Mouse (Mus musculus) kidney, embryonic 16.5 days (tissue): ENCODE measurements around the gene Tmem88b. TPM values are rescaled to one million over a fixed set of nuclear protein-coding genes. Genes with fewer than 3 reads are reported as not detected.
A peak's percentile ranks its signal among the peaks of the same experiment; 100 is the strongest.

Experiments
- ATAC-seq: fragments of 200-750 bp; cut with Nextera tagmentation; 2 replicates; pipeline ENCODE4 v1.8.0; 2017; ENCODE audit warnings: moderate TSS enrichment; ENCODE audit not compliant: low FRiP score, low TSS enrichment
- H3K27ac ChIP-seq: fragments of 300-500 bp; sonication (generic); 2 replicates; pipeline ENCODE4 v1.5.1; 2014; ENCODE audit warnings: low read length
- H3K27me3 ChIP-seq: fragments of 300-500 bp; sonication (generic); 2 replicates; pipeline ENCODE4 v1.6.1; 2014; ENCODE audit warnings: low read length, control low read depth, mixed read lengths; ENCODE audit not compliant: insufficient read depth
- H3K36me3 ChIP-seq: fragments of 300-500 bp; sonication (generic); 2 replicates; pipeline ENCODE4 v1.6.1; 2014; ENCODE audit warnings: low read length, control low read depth, mixed read lengths; ENCODE audit not compliant: insufficient read depth
- H3K4me1 ChIP-seq: fragments of 300-500 bp; sonication (generic); 2 replicates; pipeline ENCODE4 v1.6.1; 2014; ENCODE audit warnings: low read length, control low read depth, mixed read lengths; ENCODE audit not compliant: insufficient read depth
- H3K4me2 ChIP-seq: fragments of 300-500 bp; sonication (generic); replicated peaks from 2 replicates; pipeline ENCODE4 v1.6.1; 2014; ENCODE audit warnings: low read depth, low read length
- H3K4me3 ChIP-seq: fragments of 300-500 bp; sonication (generic); 2 replicates; pipeline ENCODE4 v1.5.1; 2014; ENCODE audit warnings: mild to moderate bottlenecking, low read length
- H3K9ac ChIP-seq: fragments of 300-500 bp; sonication (generic); replicated peaks from 2 replicates; pipeline ENCODE4 v1.6.1; 2014; ENCODE audit warnings: low read length
- H3K9me3 ChIP-seq: fragments of 300-500 bp; sonication (generic); 2 replicates; pipeline ENCODE4 v1.6.1; 2016; ENCODE audit warnings: low read length, control low read depth
- WGBS: fragments of 180-500 bp; shearing (Covaris S2); extraction: QIAGEN DNeasy Blood & Tissue Kit; methylation state at CpG from one replicate; pipeline ENCODE4 v1.1.7; 2014; 5-methylcytosine and 5-hydroxymethylcytosine counted together
- polyA plus RNA-seq: library from polyadenylated mRNA; unstranded; fragments of >200 nt; fragmentation: Nextera tagmentation; extraction: Ambion mirVana; gene quantifications from 2 replicates; pipeline ENCODE4 v1.2.1, GENCODE M21; 2015

The Tmem88b gene
- polyA plus RNA-seq, 1 experiment from 2014 or later = 0.32 TPM

DNA sequence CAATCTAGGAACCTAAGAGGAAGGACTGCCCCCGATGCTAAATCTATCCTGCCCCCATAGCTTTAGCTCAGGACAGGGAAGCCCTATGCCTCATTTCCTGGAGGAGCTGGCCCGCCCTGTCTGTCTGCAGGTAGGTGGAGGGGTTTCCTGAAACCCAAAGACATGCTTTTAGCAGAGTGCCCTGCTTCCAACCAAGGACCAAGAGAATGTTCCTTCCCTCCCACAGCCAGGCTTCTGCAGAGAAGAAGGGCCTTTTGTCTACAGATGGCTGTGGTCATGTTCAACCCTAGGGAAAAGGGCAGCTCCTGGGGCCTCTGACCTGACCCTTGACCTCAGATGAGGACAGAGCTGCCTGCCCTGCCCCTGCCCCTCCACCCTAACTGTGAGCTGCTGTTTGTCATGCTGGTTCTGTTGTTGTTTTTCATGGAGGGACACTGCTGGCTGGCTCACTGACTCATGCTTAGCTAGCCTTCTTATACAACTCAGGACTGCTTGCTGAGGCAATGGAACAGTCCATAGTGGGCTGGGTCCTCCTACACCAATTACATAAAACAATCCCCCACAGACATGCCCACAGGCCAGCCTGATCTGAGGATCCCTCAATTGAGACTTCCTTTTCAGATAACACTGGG is 8.9 kb downstream of the Tmem88b start:
- no peak overlapping the region for H3K4me2 ChIP-seq
- H3K27me3 ChIP-seq = peaks cover 5% of the 10 kb centered on the region; the same call in 1 of the 2 replicates
- ATAC-seq = no peak
- H3K27ac ChIP-seq = no peak overlapping the region
- H3K9ac ChIP-seq = 0 out of 2 replicates have a peak overlapping the region, but pooled peaks have one; percentile 2
- 52% methylated on average over 2 of the region's 2 CpGs for WGBS
- H3K4me1 ChIP-seq = peaks cover 28% of the 10 kb centered on the region
- no peaks in the 10 kb centered on the region for H3K36me3 ChIP-seq
- no peaks in the 10 kb centered on the region for H3K9me3 ChIP-seq
- no peak overlapping the region for H3K4me3 ChIP-seq

DNA sequence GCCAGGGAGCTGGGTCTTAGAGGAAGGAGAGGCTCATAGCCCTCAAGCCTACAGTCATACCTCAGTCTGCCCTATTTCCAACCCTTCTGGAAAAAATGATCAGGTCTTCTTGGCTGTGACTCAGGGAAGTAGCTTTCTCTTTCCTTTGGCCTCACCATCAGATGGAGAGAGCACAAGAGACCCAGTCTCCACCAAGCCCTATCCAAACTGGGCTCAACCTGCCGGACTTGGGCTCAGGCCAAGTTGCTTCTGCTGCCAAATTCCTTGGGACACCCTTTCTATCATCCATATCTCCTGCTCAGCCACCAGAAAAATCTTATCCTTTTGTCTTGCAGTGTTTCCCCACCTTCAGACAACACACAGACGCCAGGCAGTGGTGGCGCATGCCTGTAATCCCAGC is 9.8 kb downstream of the Tmem88b start:
- H3K4me3 ChIP-seq = no peak overlapping the region
- H3K4me1 ChIP-seq = peaks cover 25% of the 10 kb centered on the region
- no peak overlapping the region for H3K4me2 ChIP-seq
- H3K9me3 ChIP-seq = no peaks in the 10 kb centered on the region
- H3K9ac ChIP-seq = no peak overlapping the region
- H3K27ac ChIP-seq = peak overlapping the region; percentile 20; the same call in 1 of the 2 replicates
- ATAC-seq = no peak
- H3K36me3 ChIP-seq = no peaks in the 10 kb centered on the region
- WGBS = 79% methylated on average over 3 of the region's 3 CpGs
- peaks cover 5% of the 10 kb centered on the region; the same call in 1 of the 2 replicates for H3K27me3 ChIP-seq

DNA sequence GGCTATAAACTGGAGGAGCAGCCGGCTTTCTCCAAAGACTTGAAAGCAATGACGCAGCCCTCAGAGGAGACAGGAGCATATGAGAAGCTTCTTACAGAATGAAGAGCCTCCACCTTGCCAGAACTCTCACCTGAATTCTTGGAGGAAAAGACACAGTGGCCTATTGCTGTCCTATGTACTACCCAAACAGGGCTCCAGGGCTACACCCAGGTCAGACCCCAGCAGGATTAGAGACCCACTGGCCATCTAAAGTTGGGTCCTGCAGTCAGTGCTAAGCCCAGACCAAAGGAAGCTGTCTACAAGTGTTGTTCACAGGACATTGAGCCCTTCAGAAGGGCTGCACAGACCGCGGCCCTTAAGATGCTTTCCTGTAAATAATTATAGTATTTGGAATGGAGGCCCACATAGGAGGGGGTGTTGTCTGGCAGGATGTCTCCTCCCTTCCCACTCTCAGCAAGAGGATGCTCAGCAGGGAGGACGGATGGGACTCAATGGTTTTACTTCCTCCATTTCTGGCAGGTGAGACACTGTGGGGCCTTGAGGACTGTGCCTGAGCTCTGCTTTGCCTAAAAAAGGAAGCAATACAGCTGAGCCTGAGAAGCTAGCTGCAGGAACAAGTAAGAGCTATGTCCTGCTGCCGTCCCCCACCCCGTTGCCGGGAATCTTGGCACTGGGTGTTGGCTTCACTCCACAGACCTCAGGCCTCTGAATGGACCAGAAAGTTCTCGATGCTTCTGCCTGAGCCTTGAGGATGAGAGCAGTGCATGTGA is 10.5 kb downstream of the Tmem88b start:
- Histone ChIP-seq H3K9me3 (no peaks in the 10 kb centered on the region), H3K27ac (peak overlapping the region; percentile 31; the same call in 1 of the 2 replicates), H3K9ac (no peak overlapping the region), H3K4me2 (peak overlapping the region; percentile 79), H3K4me3 (peak overlapping the region; percentile 44), H3K27me3 (peaks cover 5% of the 10 kb centered on the region; the same call in 1 of the 2 replicates), H3K4me1 (peaks cover 29% of the 10 kb centered on the region), H3K36me3 (no peaks in the 10 kb centered on the region)
- ATAC-seq = no peak
- WGBS = 52% methylated on average over 9 of the region's 9 CpGs

DNA sequence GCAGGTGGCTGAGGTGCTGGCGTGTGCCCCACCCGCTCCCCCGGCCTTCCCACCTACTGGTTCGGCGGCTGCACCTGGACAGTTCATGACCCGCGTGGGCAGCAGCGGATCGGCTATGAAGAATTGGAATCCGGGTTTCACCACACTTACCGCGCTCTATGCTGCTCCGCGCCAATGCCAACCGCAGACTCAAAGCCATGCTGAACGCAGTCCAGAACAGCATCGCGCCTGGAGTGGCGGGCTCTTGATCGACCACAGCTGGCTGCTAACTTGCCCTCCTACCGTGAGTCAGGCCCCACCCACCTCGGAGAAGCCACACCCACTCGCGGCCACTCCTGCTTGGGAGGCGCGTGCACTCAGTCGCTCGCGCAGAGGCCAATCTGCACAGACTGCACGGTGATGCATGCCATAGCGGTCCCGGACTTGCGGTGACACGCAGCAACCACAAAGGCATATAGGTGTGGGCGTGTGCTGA is 11.4 kb downstream of the Tmem88b start, which contains the start of gene Vwa1:
Gene Vwa1, minus strand, starts transcription at position 419 of the 475 bp plus-strand sequence.
- Histone ChIP-seq H3K4me2 (peak within 1 kb of the TSS; percentile 79), H3K27ac (peak within 1 kb of the TSS; percentile 31; the same call in 1 of the 2 replicates), H3K9me3 (no peaks in the 10 kb centered on the region), H3K27me3 (peaks cover 5% of the 10 kb centered on the region; the same call in 1 of the 2 replicates), H3K36me3 (no peaks in the 10 kb centered on the region), H3K4me3 (peak within 1 kb of the TSS; percentile 44), H3K9ac (peak within 1 kb of the TSS; percentile 63), H3K4me1 (peaks cover 32% of the 10 kb centered on the region)
- 0% methylated on average over 35 of the region's 35 CpGs for WGBS
- peak; percentile 69 for ATAC-seq

DNA sequence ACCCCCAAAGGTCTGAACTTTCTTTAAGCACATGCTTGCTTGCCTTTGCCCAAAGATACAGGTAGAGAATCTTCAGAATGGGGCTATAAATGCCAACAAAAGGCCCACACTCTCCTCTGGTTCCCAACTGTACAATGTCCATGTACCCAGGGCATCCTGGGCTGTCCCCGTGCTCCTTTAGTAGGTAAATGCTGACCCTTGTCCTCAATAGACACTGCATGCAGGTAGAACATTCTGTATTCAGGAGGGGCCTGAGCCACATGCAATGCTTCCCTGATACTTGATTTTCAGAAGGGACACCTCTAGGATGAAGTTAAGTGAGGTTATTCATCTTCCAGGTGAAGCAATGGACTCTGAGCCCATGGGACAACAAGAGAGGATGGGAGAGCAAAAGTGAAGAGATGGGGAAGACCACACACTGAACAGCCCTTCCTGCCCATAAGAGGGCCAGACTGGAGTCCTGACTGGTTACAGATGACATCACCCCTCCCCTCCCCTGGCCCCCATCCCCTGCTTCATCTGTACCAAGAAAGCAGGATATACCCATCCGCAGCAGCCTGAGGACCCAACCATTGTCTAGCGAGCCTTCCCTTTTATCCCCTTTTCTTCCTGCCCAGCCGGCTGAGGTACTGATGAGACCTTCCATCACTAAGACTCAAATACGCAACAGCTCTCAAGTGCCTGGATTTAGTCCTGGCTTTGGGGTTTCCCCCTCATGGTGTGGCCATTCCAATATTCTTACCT is 12.2 kb downstream of the Tmem88b start:
- Histone ChIP-seq H3K4me1 (peaks cover 32% of the 10 kb centered on the region), H3K36me3 (no peaks in the 10 kb centered on the region), H3K9ac (no peak overlapping the region), H3K27me3 (peaks cover 5% of the 10 kb centered on the region; the same call in 1 of the 2 replicates), H3K9me3 (no peaks in the 10 kb centered on the region), H3K4me3 (peak overlapping the region; percentile 44), H3K4me2 (peak overlapping the region; percentile 79), H3K27ac (no peak overlapping the region)
- WGBS = 41% methylated on average over 5 of the region's 5 CpGs
- no peak for ATAC-seq

DNA sequence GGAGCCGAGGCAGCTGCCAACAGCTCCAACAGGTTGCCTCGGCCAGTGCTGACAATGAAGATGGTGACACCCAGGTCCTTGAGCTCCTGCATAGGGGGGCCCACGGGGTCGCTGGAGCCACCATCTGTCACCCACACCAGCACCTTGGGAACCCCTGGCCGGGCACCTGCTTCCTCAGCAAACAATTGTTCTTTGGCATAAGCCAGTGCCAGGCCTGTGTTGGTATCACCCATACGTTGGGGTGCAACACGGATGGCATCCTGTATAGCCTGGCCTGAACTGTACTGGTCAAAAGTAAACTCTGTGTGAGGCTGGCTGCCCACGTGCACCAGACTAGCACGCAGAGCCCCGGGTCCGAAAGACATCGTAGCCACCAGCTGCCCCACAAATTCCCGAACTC is 12.9 kb downstream of the Tmem88b start:
- WGBS = 87% methylated on average over 13 of the region's 13 CpGs
- no peak overlapping the region for H3K4me2 ChIP-seq
- no peaks in the 10 kb centered on the region for H3K9me3 ChIP-seq
- ATAC-seq = no peak
- H3K27ac ChIP-seq = no peak overlapping the region
- H3K36me3 ChIP-seq = no peaks in the 10 kb centered on the region
- H3K4me3 ChIP-seq = no peak overlapping the region
- peaks cover 5% of the 10 kb centered on the region; the same call in 1 of the 2 replicates for H3K27me3 ChIP-seq
- H3K4me1 ChIP-seq = peaks cover 32% of the 10 kb centered on the region
- H3K9ac ChIP-seq = no peak overlapping the region

DNA sequence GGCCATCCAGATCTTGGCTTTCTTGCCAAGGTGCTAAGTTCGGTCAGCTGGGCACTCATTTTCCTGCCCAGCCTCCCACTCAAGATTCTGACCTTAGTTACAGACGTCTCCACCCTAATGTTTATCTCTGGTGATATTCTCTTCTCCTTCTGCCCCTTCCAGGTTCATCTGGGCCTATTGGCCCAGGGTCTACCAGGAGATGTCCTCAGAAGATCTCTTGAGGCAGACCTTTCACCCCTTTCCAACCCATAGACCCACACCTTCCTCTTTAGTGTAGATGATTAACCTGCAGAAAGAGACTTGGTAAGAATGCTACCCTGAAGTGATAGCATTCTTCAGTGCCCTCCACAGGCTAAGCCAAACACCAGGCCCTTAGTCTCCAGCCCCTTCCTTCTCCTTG is 14.0 kb downstream of the Tmem88b start:
- H3K4me2 ChIP-seq = no peak overlapping the region
- H3K4me1 ChIP-seq = peaks cover 29% of the 10 kb centered on the region
- H3K4me3 ChIP-seq = no peak overlapping the region
- H3K27ac ChIP-seq = no peak overlapping the region
- H3K9me3 ChIP-seq = no peaks in the 10 kb centered on the region
- WGBS = 64% methylated on average over 2 of the region's 2 CpGs
- no peak for ATAC-seq
- peaks cover 5% of the 10 kb centered on the region; the same call in 1 of the 2 replicates for H3K27me3 ChIP-seq
- no peaks in the 10 kb centered on the region for H3K36me3 ChIP-seq
- no peak overlapping the region for H3K9ac ChIP-seq

DNA sequence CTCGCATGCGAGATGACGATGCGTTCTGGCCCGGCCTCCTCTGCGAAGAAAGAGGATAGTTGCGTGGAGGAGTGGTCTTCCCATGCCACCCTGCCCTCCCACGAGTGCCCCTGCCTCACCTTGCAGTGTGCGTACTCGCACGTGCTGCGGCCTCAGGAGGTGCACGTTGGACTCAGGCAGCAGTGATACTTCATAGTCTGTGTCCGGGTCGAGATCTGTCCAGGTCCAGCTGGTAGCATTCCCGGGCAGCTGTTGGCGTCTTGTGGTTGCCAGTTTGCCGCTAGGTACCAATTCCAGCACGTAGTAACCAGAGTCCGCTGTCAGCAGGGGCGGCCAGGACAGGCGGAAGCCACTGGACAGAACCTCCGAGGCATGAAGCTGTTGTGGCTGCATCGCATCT is 15.0 kb downstream of the Tmem88b start:
- 36% methylated on average over 24 of the region's 24 CpGs for WGBS
- H3K9me3 ChIP-seq = no peaks in the 10 kb centered on the region
- no peaks in the 10 kb centered on the region for H3K36me3 ChIP-seq
- H3K4me3 ChIP-seq = peak overlapping the region; percentile 53
- peak overlapping the region; percentile 75 for H3K9ac ChIP-seq
- peak overlapping the region; percentile 65 for H3K4me2 ChIP-seq
- ATAC-seq = peak; percentile 14
- H3K27ac ChIP-seq = no peak overlapping the region
- peaks cover 26% of the 10 kb centered on the region for H3K4me1 ChIP-seq
- peaks cover 5% of the 10 kb centered on the region; the same call in 1 of the 2 replicates for H3K27me3 ChIP-seq

DNA sequence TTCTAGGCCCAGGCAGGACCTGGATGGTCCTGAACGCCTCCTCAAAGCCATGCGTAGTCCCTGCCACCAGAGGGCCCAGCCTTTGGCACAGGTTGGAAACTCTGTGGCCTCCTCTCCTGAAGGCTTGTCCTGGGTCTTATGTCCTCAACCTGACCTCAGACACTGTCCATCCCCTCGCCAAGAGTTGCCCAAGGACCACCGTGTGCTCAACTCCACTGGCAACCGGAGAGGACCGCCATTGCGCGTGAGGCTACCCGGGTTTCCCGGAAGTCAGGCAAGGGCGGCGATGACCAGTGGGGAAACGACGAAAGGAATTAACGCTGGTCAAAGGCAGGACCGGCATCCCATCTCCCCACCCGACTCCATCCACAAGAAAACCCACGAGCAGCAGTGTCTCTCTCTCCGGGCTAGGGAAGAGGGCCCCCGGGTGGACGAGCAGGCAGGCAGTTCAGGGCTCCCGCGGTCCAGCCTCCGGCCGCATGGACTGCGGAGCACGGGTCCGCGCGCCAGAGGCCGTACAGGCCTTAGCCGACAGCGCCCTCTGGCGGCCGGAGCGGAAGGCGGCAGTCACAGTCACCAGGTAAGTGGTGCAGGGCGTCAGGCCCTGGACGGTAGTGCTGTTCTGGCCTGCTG is 15.7 kb downstream of the Tmem88b start:
- peak overlapping the region; percentile 75 for H3K9ac ChIP-seq
- under 1% methylated on average over 39 of the region's 39 CpGs for WGBS
- H3K27me3 ChIP-seq = peaks cover 5% of the 10 kb centered on the region; the same call in 1 of the 2 replicates
- no peaks in the 10 kb centered on the region for H3K9me3 ChIP-seq
- no peaks in the 10 kb centered on the region for H3K36me3 ChIP-seq
- ATAC-seq = peak; percentile 89
- H3K4me1 ChIP-seq = peaks cover 21% of the 10 kb centered on the region
- peak overlapping the region; percentile 48 for H3K27ac ChIP-seq
- H3K4me3 ChIP-seq = peak overlapping the region; percentile 53
- peak overlapping the region; percentile 65 for H3K4me2 ChIP-seq
